Mouse (Mus musculus) forebrain, embryonic 12.5 days (tissue): ENCODE measurements around the gene Ranbp1. TPM values are rescaled to one million over a fixed set of nuclear protein-coding genes. Genes with fewer than 3 reads are reported as not detected.
"Not testable (repeated sequence)": the region's sequence is repeated elsewhere in the genome, so short reads cannot be mapped to it uniquely, and the experiment has no call there.

Experiments
- ATAC-seq: fragments of 200-750 bp; cut with Nextera tagmentation; 2 replicates; pipeline ENCODE4 v1.8.0; 2017; ENCODE audit warnings: moderate TSS enrichment; ENCODE audit not compliant: low FRiP score
- H3K27ac ChIP-seq: fragments of 300-500 bp; sonication (generic); 2 replicates; pipeline ENCODE4 v1.5.1; 2016; ENCODE audit warnings: mild to moderate bottlenecking
- H3K27me3 ChIP-seq: fragments of 300-500 bp; sonication (generic); 2 replicates; pipeline ENCODE4 v1.6.1; 2016; ENCODE audit warnings: mild to moderate bottlenecking
- H3K36me3 ChIP-seq: fragments of 300-500 bp; sonication (generic); replicated peaks from 2 replicates; pipeline ENCODE4 v1.6.1; 2016; ENCODE audit warnings: mild to moderate bottlenecking
- H3K4me1 ChIP-seq: fragments of 300-500 bp; sonication (generic); 2 replicates; pipeline ENCODE4 v1.6.1; 2016
- H3K4me2 ChIP-seq: fragments of 300-500 bp; sonication (generic); 2 replicates; pipeline ENCODE4 v1.6.1; 2016; ENCODE audit warnings: mild to moderate bottlenecking, moderate library complexity
- H3K4me3 ChIP-seq: fragments of 300-500 bp; sonication (generic); replicated peaks from 2 replicates; pipeline ENCODE4 v1.5.1; 2016; ENCODE audit warnings: mild to moderate bottlenecking
- H3K9ac ChIP-seq: fragments of 300-500 bp; sonication (generic); 2 replicates; pipeline ENCODE4 v1.6.1; 2016; ENCODE audit warnings: mild to moderate bottlenecking
- H3K9me3 ChIP-seq: fragments of 300-500 bp; sonication (generic); 2 replicates; pipeline ENCODE4 v1.6.1; 2016
- WGBS: fragments of 180-500 bp; shearing (Covaris S2); methylation state at CpG from one replicate; pipeline ENCODE4 v1.1.7; 2016; 5-methylcytosine and 5-hydroxymethylcytosine counted together
- polyA plus RNA-seq: library from polyadenylated mRNA; unstranded; fragments of >200 nt; fragmentation: Nextera tagmentation; extraction: Ambion mirVana; gene quantifications from 2 replicates; pipeline ENCODE4 v1.2.1, GENCODE M21; 2016

Ranbp1 gene
- 983 and 1,008 TPM in 2 replicates for polyA plus RNA-seq

DNA sequence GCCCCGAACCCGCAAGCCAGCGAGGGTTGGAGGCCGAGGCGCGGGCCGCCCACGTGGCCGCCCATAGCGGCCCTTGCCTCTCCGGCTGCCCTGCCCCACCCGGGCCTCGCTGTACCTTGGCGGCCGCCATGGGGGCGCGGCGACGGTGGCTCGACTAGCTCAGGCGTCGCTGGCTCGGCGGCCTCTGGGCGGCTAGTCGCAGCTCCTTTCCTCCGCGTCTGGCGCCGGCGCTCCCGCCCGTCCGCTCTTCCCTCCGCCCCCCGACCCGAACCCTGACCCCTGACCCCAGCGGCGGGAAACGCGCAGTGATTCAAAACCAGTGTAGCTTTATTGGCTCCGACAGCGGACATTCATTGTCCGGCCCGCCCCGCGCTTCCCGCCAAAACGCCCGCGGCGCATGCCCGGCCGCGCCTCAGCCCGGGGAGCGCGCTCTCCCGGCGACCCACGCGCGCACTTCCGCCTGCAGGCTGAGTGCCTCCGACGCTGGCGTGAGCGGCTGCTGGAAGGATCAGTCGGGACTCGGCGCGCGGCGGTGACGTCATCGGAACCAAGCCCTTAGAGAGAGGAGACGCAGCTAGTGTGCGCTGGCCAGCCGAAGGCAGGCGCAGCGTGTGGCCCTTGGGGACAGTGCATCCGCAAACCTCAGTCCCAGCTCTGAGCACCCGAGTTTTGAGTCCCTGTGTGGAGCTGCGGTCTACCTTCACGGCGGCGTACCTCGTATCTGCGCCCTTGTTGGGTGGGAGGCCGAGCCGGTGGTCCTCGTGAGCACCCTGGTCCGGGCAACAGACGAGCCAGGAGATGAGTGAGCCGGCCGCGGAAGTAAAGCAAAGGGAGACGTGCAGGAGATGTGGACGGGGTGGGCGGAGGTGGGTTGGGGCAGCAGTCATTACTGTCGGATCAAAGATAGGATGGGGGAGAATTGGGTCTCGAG, at the start of gene Ranbp1, which contains the start of gene Trmt2a:
Gene Ranbp1 (minus strand): TSS at position 300 of the 931 bp plus-strand sequence.
Gene Trmt2a (plus strand): TSS at position 247 of the 931 bp plus-strand sequence.
- under 1% methylated on average over 100 of the region's 102 CpGs for WGBS
- peak within 1 kb of the TSS; percentile 95 for H3K4me3 ChIP-seq
- H3K4me2 ChIP-seq = peak within 1 kb of the TSS; percentile 83
- peaks cover 47% of the 10 kb centered on the region for H3K4me1 ChIP-seq
- no peaks in the 10 kb centered on the region for H3K9me3 ChIP-seq
- H3K27me3 ChIP-seq = no peaks in the 10 kb centered on the region
- ATAC-seq = peak; percentile 95
- H3K9ac ChIP-seq = peak within 1 kb of the TSS; percentile 97
- H3K27ac ChIP-seq = peak within 1 kb of the TSS; percentile 94
- peaks cover 70% of the 10 kb centered on the region for H3K36me3 ChIP-seq

DNA sequence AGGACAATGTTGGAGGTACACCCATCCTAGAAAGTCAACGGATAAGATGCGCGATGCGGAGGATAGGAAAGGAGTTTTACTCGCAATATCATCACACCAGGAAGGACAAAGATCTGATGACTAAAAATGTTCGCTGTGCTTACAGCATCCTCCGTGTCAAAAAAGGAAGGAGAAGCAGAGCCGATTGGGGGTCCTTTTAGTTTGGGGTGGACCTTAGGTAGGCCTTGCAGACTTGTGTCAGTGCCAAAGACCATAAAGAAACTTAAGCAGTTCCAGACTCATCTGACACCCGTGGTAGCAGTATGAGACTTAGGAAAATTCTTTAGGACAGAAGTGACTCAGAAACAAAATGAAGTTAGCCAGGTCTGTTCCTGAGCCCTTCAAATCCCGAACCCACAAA, 41.1 kb upstream of the Ranbp1 start:
- Histone ChIP-seq H3K27ac (peak overlapping the region; percentile 46; the same call in 1 of the 2 replicates), H3K4me3 (peak overlapping the region; percentile 88), H3K36me3 (peaks cover 26% of the 10 kb centered on the region), H3K4me2 (peak overlapping the region; percentile 72), H3K4me1 (peaks cover 31% of the 10 kb centered on the region)
- 3% methylated on average over 10 of the region's 10 CpGs for WGBS
- H3K9ac ChIP-seq, ATAC-seq, H3K27me3 ChIP-seq, H3K9me3 ChIP-seq: not testable (repeated sequence)

DNA sequence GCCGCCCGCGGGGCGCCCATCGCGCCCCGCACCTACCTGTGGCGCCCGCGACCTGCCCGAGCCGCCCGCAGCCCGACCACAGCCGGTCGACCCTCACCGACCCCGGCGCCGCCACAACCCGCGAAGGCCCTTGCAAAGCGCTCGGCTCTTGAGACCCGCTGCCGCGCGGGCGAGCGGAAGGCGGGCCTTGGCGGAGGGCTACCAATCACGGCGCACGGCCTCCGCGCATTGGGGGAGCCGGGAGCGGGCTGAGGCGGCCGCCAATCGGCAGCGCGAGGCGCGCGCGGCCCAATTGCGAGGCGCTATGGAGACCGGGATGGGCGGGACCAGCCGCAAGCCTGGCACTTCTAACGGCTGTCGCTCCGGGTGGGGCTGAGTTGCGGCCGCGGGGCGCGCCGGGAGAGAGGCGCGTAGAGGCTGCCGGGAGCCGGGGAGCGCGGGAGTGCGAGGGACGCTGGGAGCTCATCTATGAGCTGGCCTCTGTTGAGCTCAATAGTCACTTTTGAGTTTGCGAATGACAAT, 40.6 kb upstream of the Ranbp1 start, which contains the start of gene Dgcr8:
Gene Dgcr8 (minus strand): TSS at position 180 of the 522 bp plus-strand sequence.
- Histone ChIP-seq H3K4me1 (peaks cover 31% of the 10 kb centered on the region), H3K36me3 (peaks cover 30% of the 10 kb centered on the region), H3K27ac (peak within 1 kb of the TSS; percentile 90), H3K4me3 (peak within 1 kb of the TSS; percentile 88), H3K27me3 (no peaks in the 10 kb centered on the region), H3K9me3 (no peaks in the 10 kb centered on the region), H3K4me2 (peak within 1 kb of the TSS; percentile 72), H3K9ac (peak within 1 kb of the TSS; percentile 97)
- peak; percentile 100 for ATAC-seq
- under 1% methylated on average over 57 of the region's 71 CpGs for WGBS

DNA sequence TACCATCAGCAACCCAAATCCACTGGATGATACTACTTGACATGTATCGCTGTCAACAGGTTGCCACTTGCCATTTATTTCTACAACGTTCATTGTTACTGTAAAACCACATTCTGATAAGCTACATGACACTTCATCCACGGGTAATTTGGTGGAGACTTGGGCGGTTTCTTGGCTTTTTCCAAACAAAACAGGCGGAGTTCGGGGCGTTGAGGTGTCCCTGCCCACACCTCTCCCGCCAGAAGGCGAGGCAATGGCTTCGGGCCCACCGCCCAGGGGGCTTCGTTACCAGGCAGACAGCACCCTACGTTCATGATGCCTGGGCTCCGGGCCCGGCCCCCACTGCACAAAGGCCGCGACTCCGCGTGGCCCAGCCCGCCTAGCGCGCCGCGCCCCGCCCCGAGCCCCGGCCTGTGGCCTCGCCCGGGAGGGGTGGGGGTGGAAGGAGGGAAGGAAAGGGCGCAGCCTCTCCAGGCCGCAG, 40.1 kb upstream of the Ranbp1 start:
- Histone ChIP-seq H3K4me1 (peaks cover 31% of the 10 kb centered on the region), H3K36me3 (peaks cover 35% of the 10 kb centered on the region), H3K9me3 (no peaks in the 10 kb centered on the region), H3K4me3 (peak overlapping the region; percentile 88), H3K27ac (peak overlapping the region; percentile 90), H3K4me2 (peak overlapping the region; percentile 72), H3K9ac (peak overlapping the region; percentile 97), H3K27me3 (no peaks in the 10 kb centered on the region)
- under 1% methylated on average over 30 of the region's 31 CpGs for WGBS
- peak; percentile 74 for ATAC-seq

DNA sequence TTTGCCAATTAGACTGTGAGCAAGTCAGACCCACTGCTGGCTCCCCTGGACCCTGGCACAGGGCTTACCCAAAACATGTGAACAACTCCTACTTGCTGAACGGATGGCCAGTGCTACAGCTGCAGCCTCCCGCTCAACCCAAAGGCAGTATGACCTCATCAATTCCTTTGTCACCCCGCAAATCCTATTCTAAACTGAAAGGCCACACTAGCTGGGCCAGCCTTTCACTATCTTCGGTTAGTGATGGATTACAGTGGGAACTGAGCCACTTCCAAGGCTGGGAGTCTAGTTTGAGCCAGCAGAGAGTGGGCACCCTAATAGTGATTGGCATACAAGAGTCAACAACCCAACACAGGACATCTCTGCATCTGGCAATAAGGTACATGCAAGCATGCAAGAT, 39.6 kb upstream of the Ranbp1 start:
- peaks cover 40% of the 10 kb centered on the region for H3K36me3 ChIP-seq
- H3K4me2 ChIP-seq = peak overlapping the region; percentile 72
- H3K4me1 ChIP-seq = peaks cover 31% of the 10 kb centered on the region
- peak overlapping the region; percentile 88 for H3K4me3 ChIP-seq
- H3K9ac ChIP-seq = peak overlapping the region; percentile 97
- H3K27ac ChIP-seq = peak overlapping the region; percentile 90; the same call in 1 of the 2 replicates
- no peak for ATAC-seq
- no peaks in the 10 kb centered on the region for H3K27me3 ChIP-seq
- no peaks in the 10 kb centered on the region for H3K9me3 ChIP-seq
- WGBS = 2% methylated on average over 4 of the region's 4 CpGs

DNA sequence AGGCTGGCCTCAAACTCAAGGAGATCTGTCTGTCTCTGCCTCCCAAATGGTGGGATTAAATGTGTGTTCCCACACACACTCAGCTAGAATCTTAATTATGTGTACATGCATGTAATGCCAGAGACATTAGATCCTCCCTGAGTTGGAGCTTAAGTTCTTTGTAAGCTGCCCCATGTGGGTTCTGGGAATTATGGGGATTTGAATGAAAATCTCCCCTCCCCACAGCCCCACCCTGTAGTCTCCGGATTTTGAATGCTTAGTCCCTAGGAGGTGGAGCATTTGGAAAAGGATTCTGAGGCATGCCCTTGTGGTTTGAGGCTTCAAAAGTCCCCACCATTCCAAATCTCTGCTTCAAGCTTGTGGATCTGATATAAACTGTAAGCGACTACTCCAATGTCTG, 26.6 kb upstream of the Ranbp1 start:
- H3K4me3 ChIP-seq = no peak overlapping the region
- WGBS = 70% methylated on average over 2 of the region's 2 CpGs
- ATAC-seq = no peak
- H3K4me2 ChIP-seq = no peak overlapping the region
- no peaks in the 10 kb centered on the region for H3K9me3 ChIP-seq
- H3K27ac ChIP-seq = no peak overlapping the region
- no peaks in the 10 kb centered on the region for H3K27me3 ChIP-seq
- H3K9ac ChIP-seq = no peak overlapping the region
- peaks cover 93% of the 10 kb centered on the region for H3K36me3 ChIP-seq
- no peaks in the 10 kb centered on the region for H3K4me1 ChIP-seq

DNA sequence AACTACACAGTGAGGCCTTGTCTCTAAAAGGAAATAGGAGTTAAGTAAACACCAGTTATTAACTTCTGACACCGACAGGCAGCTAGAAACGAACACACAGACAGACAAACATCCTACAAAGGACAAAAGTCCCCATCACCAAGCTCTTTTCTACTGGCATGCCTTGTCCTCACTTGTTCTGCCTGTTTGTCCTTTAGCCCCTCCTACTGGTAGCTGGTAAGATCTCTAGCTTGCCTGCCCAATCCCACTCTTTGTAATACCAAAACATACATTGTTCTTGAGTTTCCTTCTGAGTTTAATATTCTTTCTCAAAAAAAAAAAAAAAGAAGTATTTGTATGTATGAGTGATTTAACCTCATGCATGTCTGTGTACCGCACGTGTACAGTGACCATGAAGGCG, 19.6 kb upstream of the Ranbp1 start:
- WGBS = 92% methylated on average over 5 of the region's 5 CpGs
- Histone ChIP-seq H3K4me1 (no peaks in the 10 kb centered on the region), H3K27me3 (no peaks in the 10 kb centered on the region), H3K9me3 (no peaks in the 10 kb centered on the region), H3K9ac (no peak overlapping the region), H3K4me3 (no peak overlapping the region), H3K4me2 (no peak overlapping the region), H3K36me3 (peaks cover 93% of the 10 kb centered on the region), H3K27ac (no peak overlapping the region)
- 0 out of 2 replicates have a peak, but pooled peaks have one; percentile 17 for ATAC-seq

DNA sequence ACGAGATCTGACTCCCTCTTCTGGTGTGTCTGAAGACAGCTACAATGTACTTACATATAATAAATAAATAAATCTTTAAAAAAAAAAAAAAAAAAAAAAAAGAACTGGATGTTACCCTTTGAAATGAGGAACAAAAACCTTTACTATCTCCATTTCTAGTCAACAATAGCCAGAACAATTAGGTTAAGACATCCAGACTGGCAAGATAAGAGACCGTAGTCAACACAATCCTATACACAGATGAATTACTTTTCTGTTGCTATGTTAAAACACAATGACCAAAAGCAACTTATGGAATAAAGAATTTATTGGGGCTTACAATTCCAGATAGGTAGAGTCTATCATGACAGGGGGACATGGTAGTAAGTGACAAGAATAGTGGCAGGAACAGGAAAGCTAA, 16.5 kb upstream of the Ranbp1 start:
- Histone ChIP-seq H3K9me3 (no peaks in the 10 kb centered on the region), H3K4me1 (no peaks in the 10 kb centered on the region), H3K27ac (no peak overlapping the region), H3K4me2 (no peak overlapping the region), H3K36me3 (peaks cover 91% of the 10 kb centered on the region), H3K27me3 (no peaks in the 10 kb centered on the region), H3K4me3 (no peak overlapping the region), H3K9ac (no peak overlapping the region)
- 76% methylated on average over 2 of the region's 2 CpGs for WGBS
- ATAC-seq = no peak

DNA sequence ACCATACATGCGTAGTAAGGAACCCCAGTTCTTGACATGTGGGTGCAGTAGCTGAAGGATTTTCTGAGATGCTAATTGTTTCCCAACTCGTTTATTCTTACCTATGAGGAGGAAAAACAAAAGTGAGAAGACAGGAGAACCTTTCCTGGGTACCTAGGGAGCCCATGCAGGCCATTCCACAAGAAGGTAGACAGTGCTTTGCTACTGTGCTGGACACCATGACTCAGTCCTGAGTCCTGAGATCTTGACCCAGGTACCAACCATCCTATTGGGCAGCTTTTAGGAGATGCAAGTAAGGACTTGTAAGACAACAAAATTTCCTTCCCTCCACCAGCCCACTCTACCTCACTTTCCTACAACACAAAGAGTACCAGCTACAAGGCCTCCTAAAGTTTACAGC, 9.7 kb upstream of the Ranbp1 start, which contains the start of gene Gm49776:
Gene Gm49776 (minus strand): TSS at position 101 of the 400 bp plus-strand sequence.
- no peaks in the 10 kb centered on the region for H3K27me3 ChIP-seq
- H3K27ac ChIP-seq = no peak within 1 kb of the TSS
- ATAC-seq = no peak
- H3K9me3 ChIP-seq = no peaks in the 10 kb centered on the region
- no peaks in the 10 kb centered on the region for H3K4me1 ChIP-seq
- H3K4me2 ChIP-seq = no peak within 1 kb of the TSS
- WGBS = 90% methylated on average over 2 of the region's 2 CpGs
- H3K36me3 ChIP-seq = peaks cover 94% of the 10 kb centered on the region
- no peak within 1 kb of the TSS for H3K4me3 ChIP-seq
- H3K9ac ChIP-seq = no peak within 1 kb of the TSS

DNA sequence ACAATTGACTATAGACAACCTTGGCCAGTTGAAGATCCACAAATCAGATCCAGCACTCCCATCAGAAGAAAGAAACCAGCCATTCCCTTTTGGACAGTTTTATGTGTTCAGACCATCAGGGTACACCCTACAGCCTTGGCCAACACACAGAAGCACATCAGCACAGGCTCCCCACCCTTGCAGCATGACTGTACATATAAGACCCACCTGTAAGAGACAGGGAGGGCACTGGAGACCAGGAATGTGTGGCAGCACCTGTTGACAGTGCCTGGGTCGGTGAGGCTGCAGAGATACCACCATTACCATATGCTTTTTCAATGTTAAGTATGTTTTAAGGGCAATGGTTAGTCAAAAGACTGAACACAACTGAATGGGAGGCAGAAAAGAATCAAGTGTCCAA, 5.3 kb upstream of the Ranbp1 start:
- Histone ChIP-seq H3K4me3 (no peak overlapping the region), H3K9ac (no peak overlapping the region), H3K9me3 (no peaks in the 10 kb centered on the region), H3K36me3 (peaks cover 85% of the 10 kb centered on the region), H3K27me3 (no peaks in the 10 kb centered on the region), H3K4me2 (no peak overlapping the region), H3K27ac (no peak overlapping the region), H3K4me1 (peaks cover 26% of the 10 kb centered on the region)
- no peak for ATAC-seq
- 89% methylated on average over 1 of the region's 1 CpGs for WGBS

DNA sequence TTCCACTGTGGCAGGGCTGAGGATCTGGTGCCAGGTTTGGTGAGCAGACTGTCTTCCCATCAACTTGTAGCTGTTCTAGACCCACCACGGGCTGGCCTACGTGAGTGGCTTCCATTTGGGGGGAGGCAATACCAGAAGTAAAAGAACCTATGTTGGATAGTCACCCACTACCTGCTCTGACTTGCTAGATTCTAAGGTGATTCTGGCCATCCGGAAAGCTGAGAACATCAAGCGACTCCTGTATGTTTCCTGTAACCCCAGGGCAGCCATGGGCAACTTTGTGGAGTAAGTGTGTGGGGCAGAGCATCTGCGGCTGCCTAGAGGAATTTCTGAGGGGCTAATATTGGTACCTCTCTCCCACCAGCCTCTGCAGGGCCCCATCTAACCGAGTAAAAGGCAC, 4.2 kb upstream of the Ranbp1 start:
- Histone ChIP-seq H3K4me1 (peaks cover 26% of the 10 kb centered on the region), H3K27me3 (no peaks in the 10 kb centered on the region), H3K9me3 (no peaks in the 10 kb centered on the region), H3K9ac (no peak overlapping the region), H3K4me2 (no peak overlapping the region), H3K36me3 (peaks cover 74% of the 10 kb centered on the region), H3K27ac (no peak overlapping the region), H3K4me3 (no peak overlapping the region)
- ATAC-seq = no peak
- 86% methylated on average over 6 of the region's 6 CpGs for WGBS
